Mouse (Mus musculus): Measurements from ENCODE around the gene Vmn1r237.
A peak's percentile ranks its signal among the peaks of the same experiment; 100 is the strongest.

Vmn1r237 gene

GRCm38 (mm10) chr17:21311565-21311964, at the start of gene Vmn1r237:
Vmn1r237 (plus strand) TSS chr17:21311865.
- DNase-seq (ENCODE audit: low spot score): no peak

- peak; percentile 66 for DNase-seq (ENCODE audit: low spot score)
Measured at GRCm38 (mm10) chr17:21272103-21272502, 39.6 kb upstream of the Vmn1r237 start.

- no peak for DNase-seq (ENCODE audit: low spot score)
Measured at GRCm38 (mm10) chr17:21282642-21283041, 29.0 kb upstream of the Vmn1r237 start, which contains the start of gene Vmn1r236. Vmn1r236 (plus strand) TSS chr17:21282942.

- DNase-seq (ENCODE audit: low spot score): no peak
Measured at GRCm38 (mm10) chr17:21284395-21284794, 27.3 kb upstream of the Vmn1r237 start.

- no peak for DNase-seq (ENCODE audit: low spot score)
Measured at GRCm38 (mm10) chr17:21289695-21290094, 22.0 kb upstream of the Vmn1r237 start.

All from T-cell, adult 2 months (primary cell).